Mouse (Mus musculus): ENCODE results near the gene Tmco5.
A peak's percentile ranks its signal among the peaks of the same experiment; 100 is the strongest.

The Tmco5 gene

DNA sequence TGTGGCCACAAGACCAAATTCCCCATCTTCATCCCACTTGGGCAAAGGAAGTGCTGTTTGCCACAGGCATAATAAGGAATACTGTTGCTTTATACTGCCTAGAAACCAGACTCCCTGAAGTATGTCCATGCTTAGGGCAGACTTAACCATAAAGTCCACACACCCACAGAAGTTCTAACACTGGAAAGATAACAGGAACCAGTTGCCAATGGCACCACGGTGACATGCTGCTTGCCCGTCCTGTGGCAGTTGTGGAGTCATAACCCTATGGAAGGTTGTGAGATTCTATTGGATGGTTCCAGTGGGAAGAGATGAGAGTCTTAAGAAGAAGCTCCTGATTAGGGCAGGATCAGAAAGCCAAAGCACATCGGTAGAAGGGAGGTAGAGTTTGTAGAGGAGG is at the start of gene Tmco5:
Tmco5 (plus strand) TSS at position 301 of the 400 bp plus-strand sequence.
- no peak for DNase-seq

DNA sequence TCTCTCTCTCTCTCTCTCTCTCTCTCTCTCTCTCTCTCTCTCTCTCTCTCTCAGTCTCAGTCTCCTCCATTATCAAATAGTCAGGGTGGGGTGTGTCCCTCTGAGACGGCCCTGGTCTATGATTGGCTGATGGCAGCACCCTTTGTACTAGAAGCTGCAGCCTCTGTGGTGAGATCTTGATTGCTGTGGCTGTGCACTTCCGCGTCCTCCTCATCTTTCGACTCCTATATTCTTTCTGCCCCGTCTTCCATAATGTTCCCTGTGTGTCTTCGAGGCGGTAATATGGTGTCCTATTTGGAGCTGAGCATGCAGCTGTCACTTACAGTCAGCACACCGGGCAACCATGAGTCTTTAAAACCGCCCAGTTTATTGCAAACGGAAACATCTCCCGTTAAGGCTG is 46.6 kb upstream of the Tmco5 start:
- DNase-seq, result no peak

DNA sequence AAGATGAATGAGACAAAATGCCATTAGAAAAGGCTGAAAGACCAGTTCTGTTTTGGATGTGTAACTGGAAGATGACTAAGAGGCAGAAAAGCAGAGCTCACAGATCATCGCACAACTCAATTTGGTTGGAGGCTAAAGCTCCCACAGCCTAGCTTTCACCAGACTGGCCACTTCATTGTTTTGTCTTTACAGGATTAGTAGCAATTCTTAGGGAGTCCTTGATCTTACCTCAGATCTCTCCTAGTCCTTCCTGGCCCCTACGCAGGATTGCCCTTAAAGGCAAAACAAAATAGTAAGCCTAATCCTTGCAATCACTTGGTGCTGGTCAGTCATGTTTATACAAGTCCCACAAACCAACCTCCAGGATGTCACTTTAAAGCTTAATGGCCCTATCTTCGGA is 40.7 kb upstream of the Tmco5 start:
- DNase-seq, result no peak

DNA sequence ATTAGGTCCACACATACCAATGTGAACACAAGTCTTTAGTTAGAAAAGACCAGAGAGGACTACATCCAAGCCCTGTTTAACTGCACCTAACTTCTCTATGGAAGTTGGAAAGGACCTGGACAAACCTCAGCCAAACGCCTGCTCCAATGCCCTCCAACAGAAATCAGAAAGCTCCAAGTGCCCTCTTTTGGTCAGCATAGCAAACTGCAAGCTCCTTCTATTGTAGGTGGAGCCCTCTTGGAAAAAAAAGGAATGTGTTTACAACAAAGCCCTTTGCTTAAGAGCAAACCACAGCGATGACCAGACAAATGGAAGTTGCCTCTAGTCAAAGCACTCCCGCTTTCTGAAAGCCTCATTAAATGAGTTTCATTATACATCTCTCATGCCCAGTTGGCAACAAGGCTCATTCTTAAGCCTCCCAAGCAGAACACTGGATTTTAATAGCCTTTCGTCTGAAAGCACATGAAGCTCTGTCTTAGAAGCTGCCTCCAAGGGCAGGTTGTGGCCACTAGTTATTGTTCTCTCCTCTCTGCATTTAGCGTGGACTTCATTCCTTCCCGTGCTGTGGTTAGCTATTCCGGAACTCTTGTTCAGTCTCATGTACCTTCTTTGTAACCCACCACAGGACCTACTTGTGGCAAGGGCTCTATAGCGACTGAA is 39.8 kb upstream of the Tmco5 start:
- DNase-seq, result peak; percentile 39

DNA sequence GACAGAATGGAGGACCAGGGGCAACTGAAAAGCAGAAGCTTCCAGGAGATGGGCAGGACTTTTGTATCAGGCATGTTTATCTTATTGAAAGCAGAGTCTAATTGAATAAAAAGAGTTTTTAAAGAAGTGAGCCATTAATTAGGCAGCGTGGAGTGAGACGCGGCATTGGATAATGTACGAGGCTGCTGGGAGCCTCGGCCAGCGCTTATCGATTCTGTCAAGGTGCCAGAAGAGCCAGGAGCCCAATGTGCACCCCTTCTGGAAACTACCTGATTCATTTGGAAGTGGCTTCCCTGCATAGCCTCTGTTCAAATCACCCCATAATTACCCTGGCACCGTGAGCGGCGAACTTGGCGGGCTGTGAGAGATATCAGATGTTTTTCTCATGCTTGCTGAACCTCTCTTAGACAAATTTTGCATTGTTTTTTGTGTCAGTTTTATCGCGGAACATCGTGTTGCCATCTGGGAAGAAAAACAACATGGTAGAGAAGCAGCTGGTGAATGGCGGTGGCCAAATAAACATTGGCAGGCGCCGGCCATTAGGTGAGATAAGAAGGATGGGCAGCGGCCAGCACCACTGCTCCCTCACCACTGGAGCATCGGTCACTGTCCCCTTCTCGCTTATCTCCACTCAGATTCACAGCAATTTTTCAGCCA is 28.4 kb upstream of the Tmco5 start:
- DNase-seq, result no peak

DNA sequence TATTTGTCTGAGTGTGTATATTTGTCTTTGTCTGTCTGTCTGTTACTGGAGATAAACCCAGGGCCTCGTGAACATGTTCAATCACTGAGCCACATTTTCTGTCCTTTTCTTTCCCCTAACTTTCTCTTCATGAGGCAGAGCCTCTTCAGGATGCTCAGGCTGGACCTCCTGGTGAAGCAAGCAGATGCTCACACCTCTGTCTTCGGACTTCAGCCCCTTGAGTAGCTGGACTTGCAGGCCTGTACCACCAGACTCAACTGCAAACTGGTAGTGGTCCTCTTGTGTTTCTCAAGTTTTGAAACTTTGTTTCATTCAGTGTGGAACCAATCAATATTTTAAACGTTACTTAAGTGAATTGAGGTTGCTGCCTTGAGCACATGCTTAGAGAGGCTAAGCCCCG is 27.1 kb upstream of the Tmco5 start:
- no peak for DNase-seq

DNA sequence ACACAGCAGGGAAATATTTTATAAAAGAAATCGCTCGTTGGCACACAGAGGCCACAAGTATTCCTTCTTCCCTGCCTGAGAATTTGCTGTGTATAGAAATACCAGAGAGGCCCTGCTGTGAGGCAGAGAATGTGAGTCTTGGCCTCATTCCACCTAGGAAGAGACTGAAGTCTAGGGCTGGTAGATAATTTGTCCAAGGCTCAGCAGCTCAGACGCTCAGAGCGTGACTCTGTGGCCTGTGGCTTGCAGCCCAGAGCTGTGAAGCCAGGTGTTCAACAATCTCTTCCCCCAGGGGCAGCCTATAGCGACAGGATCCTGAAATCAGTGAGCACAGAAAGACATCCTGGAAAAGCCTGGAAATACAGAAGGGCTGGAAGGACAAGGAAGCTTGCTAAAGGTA is 26.2 kb upstream of the Tmco5 start:
- peak; percentile 21 for DNase-seq

DNA sequence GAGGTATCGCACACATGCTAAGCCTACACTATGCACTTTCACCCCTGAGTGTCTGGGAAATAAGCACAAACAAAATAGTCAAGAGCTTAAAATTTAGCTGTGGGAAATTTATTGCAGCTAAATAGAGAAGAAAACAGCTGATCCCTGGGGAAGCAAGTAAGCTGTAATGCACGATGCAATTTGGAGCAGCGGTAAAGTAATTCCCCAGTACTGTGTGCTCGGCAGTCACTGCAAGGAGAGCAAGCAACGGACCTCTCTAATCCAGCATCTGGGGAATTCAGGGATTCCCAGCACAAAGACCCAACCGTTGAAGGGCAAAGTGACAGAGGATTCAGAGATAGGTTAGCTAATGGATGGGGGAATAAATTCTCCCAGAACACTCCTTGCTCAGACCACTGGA is 19.8 kb upstream of the Tmco5 start:
- no peak for DNase-seq

DNA sequence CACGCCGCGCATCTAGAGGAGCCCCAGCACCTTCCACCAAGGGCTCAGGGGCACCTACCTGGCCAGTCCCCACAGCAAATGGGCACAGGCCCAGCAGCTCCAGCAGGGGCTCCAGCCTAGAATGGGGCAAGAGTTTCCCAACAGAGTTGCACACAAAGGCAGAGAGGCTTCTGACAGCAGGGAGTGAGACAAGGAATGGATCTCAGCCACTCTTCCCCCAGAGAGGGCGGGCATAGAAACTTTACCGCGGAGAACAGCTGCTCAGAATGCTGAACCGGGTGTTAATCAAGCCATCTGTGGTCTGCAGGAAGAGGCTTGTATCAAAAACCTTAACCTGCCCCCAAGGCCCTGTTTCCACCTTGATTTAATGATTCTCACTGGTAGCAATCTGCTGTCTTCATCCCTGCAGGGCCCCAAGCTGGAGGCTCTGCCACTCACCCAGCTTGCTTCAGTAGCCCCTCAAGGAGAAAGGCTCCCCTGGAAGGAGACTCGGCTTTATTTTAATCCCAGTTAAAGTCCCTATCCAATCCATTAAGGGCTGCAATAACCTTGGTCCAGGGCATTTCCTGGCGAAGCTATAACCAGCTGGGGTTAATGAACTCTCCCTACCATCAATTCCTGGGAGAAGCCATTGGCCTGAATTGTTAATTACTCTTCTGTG is 1.4 kb upstream of the Tmco5 start:
- DNase-seq, result no peak

DNA sequence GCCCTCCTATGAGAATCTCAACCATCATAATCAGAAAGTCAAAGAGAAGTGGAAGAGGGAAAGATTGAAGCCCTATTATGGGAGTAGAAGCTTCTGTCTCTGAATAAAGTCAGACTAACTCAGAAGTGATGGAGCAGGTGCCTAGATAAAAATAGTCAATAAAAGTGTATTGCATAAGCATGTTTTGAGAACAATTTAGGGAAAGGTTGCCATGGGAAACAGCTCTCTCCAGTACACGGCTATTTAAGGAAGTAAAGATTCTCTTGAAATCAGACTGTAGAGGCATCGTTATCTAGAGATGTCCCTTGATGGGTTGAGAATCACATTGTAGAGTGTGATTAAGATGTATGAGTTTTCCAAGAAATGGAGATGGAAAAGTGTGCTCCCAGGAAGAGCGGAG is 1.2 kb downstream of the Tmco5 start:
- no peak for DNase-seq

DNA sequence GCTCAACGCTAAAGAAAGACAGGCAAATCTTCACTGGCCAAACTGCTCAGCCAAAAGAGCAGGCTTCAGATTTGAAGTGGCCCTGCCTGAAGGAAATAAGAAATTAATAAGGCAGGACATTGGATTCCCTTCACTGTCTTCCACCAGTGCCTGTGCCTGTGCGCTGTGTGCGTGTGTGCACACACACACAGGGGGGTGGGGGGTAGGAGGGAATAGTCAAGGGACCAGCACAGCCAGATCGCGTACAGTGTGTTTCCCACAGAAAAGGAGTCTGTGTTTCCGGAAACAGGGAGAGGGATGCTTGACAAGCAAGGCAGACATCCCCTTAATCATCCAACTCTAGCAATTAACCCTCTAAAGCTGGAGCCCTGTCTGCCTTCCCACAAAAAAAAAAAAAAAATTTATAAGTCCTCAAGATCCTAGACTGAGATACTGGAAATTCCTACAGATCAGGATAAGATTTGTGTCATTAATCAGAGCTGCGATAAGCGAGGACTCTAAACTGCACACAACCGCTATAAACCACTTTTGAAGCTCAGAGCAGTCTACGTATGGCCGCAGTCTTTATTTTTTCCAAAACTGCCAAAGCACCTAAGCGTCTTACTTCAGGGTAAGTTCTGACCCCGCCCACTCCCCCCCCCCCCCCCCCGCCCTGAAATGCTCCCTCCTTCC is 15.0 kb downstream of the Tmco5 start:
- no peak for DNase-seq

DNA sequence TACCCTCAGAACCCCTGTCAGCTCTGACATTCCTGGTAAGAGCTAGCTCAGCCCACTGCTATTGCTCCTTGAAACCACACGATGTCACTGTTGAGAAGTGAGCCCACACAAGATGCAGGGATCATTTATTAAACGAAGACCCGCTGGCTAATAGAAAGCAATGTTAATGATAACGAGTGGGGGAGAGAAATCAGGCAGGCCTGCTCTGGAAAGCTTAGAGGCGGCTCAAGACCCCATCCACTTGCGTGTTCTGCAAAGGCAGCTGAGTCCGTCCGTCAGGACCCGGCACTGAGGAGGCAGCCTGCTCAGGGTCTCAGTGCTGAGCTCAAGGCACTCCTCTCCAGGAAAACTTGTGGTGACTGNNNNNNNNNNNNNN is 15.5 kb downstream of the Tmco5 start:
- peak; percentile 13 for DNase-seq

DNA sequence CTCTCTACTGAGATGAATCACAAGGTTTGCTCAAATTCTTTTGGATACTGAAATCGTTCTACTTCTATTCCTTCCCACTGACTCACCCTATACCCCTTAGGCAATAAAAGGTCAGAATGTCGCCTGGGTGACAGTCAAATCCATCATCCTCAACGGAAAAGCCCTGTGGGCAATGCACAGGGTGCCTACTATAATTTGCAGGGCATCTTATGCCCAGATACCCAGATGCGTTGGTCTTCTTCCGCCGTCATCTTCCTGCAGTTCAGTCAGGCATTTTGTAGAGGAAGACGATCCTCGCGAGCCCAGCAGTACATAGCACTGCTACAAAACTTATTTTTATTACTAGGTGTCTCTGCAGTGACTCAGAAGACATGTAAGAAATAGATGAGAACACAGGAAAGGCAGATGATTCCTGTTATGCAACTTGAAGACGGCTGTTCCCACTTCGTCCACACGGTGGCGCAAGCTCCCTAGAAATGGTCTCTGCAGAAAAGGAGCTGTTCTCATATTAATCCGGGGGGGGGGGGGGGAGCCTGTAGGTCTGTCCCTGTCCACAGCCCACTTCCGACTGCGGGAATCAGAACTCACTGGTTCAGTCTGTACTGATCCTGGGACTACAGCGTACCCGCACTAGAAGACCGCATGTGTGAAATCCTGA is 21.3 kb downstream of the Tmco5 start:
- peak; percentile 92 for DNase-seq

DNA sequence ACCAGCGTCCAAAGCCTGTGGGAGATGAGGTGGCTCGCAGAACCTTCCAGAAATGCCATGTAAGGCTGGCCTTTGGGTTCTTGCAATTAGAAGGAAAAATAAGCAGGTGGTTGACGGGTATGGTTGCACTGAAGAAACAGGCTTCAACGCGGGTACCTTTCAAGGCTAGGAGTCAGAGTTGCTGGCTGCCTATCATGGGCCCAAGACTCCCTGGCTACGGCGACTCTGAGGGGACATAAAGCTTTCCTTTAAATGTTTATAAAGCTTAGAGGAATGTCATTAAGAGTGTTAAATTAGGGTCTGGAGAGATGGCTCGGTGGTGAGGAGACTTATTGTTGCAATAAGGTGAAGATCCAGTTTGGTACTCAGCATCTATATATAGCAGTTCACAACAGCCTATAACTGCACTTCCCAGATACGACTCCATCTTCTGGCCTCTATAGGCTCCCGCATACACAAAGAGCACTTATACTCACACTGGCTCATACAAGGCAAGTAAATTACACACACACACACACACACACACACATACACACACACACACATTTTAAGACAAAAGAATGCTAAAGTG is 21.9 kb downstream of the Tmco5 start:
- DNase-seq, result no peak

DNA sequence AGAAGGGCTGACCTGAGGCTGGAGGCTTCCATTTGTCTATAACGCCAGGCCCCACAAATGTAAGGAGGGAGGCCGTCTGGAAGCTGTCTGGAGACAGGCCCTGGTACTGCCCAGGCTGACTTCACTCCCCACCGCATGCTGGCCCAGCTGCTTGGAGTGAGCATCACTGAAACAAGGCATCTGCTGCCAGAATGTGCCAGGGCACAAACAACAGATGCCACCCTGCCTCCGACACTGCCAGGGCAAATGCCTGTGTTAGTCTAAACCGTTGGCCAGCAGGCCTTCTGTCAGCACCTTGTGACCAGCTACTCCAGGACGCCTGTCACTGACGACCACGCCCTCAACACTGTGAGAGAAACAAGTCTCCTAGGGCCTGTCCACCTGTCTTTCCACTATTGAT is 29.8 kb downstream of the Tmco5 start:
- no peak for DNase-seq

DNA sequence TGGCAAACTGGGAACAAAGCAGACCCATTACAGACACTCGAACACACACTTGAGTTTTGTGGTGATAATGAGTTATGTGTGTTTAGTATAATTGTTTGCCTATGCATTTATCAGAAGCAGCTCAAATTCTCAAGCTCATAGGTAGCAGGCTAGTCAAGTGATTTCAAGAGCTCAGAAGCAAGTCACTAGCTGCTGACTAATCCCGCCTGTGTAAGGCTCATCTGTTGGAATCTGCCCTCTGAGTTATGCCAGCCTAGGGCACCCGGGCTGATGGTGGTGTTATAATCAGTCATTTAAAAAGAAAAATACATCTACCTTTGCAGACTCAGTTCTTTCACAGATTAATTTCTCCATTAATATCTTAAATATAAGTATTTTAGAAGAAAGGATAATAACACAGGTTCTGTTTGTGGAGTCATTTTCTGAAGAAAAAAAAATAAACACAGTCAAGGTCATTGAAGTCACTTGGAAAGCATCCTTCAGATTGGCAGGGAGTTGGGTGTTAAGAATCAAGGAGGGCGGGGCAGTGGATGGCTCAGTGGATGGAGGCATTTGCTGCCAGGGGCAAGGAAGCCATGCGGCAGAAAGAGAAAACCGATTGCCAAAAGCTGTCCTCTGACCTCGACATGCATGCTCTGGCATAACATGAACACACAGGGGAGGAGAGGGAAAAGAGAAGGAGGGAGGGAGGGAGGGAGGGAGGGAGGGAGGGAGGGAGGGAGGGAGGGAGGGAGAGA is 34.0 kb downstream of the Tmco5 start:
- no peak for DNase-seq

DNA sequence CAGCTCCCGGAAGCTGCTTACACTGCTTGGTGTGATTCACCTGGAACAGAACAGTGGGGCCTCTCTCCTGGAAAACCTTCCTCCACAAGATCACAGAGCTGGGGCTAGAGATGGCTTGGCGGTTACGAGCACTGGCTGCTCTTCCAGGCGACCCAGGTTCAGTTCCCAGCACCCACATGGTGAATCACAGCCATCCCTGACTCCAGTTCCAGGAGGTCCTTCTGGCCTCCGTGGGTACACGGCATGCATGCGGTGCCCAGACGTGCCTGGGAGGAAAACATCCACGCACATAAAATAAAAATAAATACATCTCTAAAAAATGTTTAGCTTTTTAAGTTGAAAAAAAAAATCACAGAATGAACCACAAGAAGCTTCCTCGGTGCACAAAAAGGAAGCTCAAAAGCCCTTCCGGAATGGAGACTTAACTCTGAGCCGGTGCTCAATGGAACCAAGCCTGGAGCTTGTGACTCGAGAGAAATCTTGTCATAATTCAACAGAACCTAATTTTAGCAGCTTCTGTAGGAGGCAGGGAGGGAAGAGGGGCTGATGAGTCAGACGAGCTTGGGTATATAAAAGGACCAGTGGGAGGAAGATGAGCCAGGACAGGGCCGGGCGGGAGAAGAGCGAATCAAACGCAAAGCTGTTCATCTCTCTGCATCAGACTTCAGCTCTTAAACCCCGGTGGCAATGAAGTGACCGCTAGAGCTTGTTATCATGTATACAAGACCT is 35.4 kb downstream of the Tmco5 start:
- DNase-seq, result no peak

DNA sequence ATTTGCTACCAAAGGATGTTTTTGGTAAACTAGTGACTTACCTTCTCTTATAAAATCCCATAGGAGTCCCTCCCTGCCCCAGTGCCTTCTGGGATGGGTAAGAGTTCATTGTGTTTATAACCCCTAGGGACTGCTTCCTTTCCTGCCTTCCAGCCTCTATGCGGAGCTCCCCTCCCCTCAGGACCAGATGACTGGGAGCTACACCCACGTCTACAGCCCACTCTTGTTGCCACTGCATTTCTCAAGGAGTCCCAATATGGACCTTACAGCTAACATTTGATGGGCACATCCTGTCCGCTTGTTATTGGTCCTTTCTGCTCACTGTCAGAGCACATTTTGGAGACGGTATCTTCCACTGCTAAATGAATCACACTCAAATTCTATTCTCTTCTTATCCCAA is 36.1 kb downstream of the Tmco5 start:
- no peak for DNase-seq

DNA sequence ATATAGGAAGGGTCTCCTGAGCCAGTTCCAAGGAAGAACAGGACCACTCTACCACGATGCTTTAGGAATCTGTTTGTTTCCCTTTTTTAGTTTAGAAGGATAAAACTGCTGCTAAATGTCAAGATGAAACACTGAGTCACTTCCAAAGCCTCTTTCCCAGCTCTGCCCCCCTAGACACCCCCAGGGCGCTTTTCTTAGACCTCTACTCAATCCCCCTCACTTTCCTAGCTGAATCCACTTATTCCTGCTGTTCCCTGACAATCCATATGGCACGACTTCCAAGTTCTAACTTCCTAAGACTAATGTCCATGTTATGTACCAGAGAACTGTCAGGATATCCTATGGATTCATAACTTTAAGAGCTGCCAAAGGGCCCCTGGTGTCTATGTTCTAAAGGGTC is 40.1 kb downstream of the Tmco5 start:
- no peak for DNase-seq

DNA sequence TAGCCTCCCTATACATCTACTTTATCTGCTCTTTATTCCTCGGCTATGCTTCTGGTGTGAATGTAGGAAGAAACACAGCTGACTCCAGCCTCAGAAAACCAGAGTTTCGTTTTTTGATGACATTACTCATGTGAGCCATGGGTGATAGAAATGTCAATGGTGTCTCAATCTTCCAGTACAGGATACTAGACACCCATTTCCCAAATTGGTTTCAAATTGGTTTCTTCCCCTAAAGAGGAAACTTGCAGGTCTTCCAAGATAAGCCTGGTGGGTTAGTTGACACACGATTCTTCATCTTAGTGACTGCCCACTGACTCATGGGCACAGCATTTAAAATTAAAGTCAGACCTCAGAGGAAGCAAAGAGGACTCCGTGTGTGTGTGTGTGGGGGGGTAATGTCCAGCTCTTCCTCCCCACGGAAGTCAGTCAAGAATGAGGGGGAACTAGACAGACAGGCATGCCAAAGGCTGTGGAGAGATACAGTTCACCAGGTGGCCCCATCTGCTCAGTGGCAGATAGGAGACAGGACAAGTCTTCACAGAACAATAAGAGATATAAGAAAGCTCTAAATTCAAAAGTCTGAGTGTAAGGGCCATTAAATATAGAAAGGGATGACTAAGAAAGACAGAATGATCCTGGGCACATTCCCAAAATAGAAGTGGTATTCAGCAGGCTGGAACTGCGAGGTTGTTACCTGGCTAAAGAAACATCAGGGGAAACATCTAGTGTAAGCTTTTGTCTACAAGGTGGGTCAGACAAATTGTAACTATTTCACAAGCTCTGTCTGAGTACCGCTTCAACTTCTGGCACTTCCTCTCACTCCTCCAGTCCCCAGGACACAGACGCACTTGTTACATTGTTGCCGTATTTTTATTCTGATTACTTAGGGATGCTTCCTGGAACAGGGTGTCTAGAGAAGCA is 44.3 kb downstream of the Tmco5 start:
- no peak for DNase-seq

DNA sequence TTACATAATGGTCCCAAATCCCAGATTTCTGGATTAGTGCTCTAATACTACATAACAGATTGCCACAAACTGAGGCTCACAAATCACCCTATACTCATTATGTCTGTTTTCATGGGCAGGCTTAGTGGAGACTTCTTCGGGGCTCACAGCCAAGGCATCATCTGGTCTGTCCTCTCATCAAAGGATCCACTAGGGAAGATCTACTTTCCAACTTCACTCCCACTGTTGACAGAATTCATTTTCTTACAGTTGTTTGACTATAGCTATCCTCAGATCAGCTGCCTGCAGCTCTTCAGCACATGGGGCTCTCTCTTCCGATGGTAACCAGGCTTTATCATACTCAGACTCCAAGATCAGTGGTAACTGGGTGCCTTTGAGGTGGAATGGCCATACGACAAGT is 45.2 kb downstream of the Tmco5 start:
- DNase-seq, result no peak

All from kidney, adult 18-20 months (tissue).